ENCODE assay signal across 20 mouse cellular contexts in the genomic region with DNA sequence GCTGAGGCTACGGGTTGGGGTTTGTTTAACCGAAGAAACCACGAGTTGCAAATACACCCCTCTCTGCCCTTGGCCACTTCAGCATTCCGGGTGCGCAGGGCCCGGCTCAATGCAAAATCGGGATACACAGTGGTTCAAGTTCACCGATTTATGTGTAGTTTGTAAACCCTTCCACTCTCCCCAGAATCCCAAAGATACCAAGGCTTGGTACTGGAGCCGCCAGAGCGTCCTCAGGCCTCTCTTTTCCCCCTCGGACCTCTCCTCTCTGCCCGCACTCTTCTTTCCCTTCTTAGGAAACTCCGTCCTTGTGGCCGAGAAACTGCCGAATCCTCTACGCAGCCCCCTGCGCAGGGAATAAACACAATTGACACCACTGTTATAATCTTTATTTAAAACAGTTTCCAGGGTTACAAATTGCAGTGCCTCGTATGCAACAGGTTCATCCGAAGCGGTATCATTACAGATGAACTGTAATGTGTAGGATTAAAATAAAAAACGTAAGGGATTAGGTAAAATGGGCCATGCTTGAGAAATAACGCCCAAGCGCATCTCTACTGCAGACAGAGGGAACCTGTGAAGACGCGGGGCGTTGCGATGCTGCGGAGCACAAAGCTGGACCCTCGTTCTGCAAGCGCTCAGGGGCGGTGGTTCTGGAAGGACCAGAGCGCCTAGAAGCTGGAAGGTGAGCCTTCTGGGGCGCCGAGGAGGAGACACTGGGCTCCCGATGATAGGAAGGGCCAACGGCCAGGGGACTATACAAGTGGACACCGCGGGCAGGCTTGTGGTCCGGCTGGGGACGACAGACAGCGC. TPM values are rescaled to one million over a fixed set of nuclear protein-coding genes. Genes with fewer than 3 reads are reported as not detected.
DNase-seq lines count a peak whose midpoint lies in the region; ATAC-seq and TF ChIP-seq lines count a peak whose summit lies in the region.
"Had no signal": no experiment of that assay in that cellular context is flagged by ENCODE, and none has a peak within 500 bp of the region (broad histone marks: within the 10 kb centered on the region; RNA-seq: fewer than 3 reads in every experiment).

No protein-coding gene starts in this region.

- peaks cover 95% of the 10 kb centered on the region for H3K27me3 ChIP-seq in intestine, embryonic 14.5 days (replicated peaks; ENCODE audit: control insufficient read depth, insufficient read depth, low read length)
- peaks cover 76% of the 10 kb centered on the region for H3K27me3 ChIP-seq in intestine, postnatal 0 days (replicated peaks; ENCODE audit: control insufficient read depth, insufficient read depth, low read length)
- H3K27me3 ChIP-seq in forebrain, embryonic 11.5 days (ENCODE audit: control insufficient read depth, insufficient read depth, low read length), result peaks cover 67% of the 10 kb centered on the region
- peaks cover 80% of the 10 kb centered on the region for H3K27me3 ChIP-seq in midbrain, embryonic 11.5 days (ENCODE audit: control insufficient read depth, insufficient read depth, low read length)
- H3K27me3 ChIP-seq in lung, postnatal 0 days (replicated peaks; ENCODE audit: insufficient read depth, low read length), result peaks cover 78% of the 10 kb centered on the region
- H3K27me3 ChIP-seq in intestine, embryonic 15.5 days (replicated peaks), result peaks cover 81% of the 10 kb centered on the region

- H3K4me1 ChIP-seq in intestine, embryonic 14.5 days (replicated peaks; ENCODE audit: control insufficient read depth, insufficient read depth, low read length), result no peaks in the 10 kb centered on the region
- H3K4me1 ChIP-seq in intestine, postnatal 0 days (replicated peaks; ENCODE audit: control insufficient read depth, insufficient read depth, low read length), result no peaks in the 10 kb centered on the region
- H3K4me1 ChIP-seq in forebrain, embryonic 11.5 days (replicated peaks; ENCODE audit: control insufficient read depth, insufficient read depth, low read length), result peaks cover 16% of the 10 kb centered on the region
- peaks cover 7% of the 10 kb centered on the region for H3K4me1 ChIP-seq in midbrain, embryonic 11.5 days (ENCODE audit: control insufficient read depth, insufficient read depth, low read length)
- H3K4me1 ChIP-seq in lung, postnatal 0 days (ENCODE audit: insufficient read depth, low read depth, low read length), result no peaks in the 10 kb centered on the region
- no peaks in the 10 kb centered on the region for H3K4me1 ChIP-seq in intestine, embryonic 15.5 days (replicated peaks)
- H3K4me1 ChIP-seq: megakaryocyte, embryonic 14.5 days had no signal

- DNase-seq in intestine, embryonic 14.5 days (ENCODE audit: low spot score), result peak; percentile 64
- peak; percentile 75 for DNase-seq in forebrain, embryonic 11.5 days (ENCODE audit: low spot score)
- DNase-seq in midbrain, embryonic 11.5 days (ENCODE audit: low spot score, missing footprints), result peak; percentile 96
- no peak for DNase-seq in adrenal gland, postnatal 14 days
- no peak for DNase-seq in kidney, adult 18-20 months
- no peak for DNase-seq in lung, postnatal 0 days (ENCODE audit: low spot score)
- DNase-seq: adrenal gland, postnatal 10 days; cerebellum, adult 9-10 months; right cerebral cortex, adult 18-20 months had no signal

- no peak for TF ChIP-seq EP300 in lung, postnatal 0 days (IDR thresholded peaks at IDR 0.05)

- H3K4me2 ChIP-seq in intestine, embryonic 14.5 days (ENCODE audit: low read length), result no peak overlapping the region
- no peak overlapping the region for H3K4me2 ChIP-seq in intestine, postnatal 0 days (replicated peaks; ENCODE audit: low read depth)
- peak overlapping the region; percentile 40 for H3K4me2 ChIP-seq in forebrain, embryonic 11.5 days (ENCODE audit: low read depth, low read length, severe bottlenecking)
- H3K4me2 ChIP-seq in midbrain, embryonic 11.5 days, result no peak overlapping the region
- H3K4me2 ChIP-seq in lung, postnatal 0 days (replicated peaks; ENCODE audit: low read depth, low read length), result no peak overlapping the region
- no peak overlapping the region for H3K4me2 ChIP-seq in intestine, embryonic 15.5 days (replicated peaks)
- H3K4me2 ChIP-seq: embryonic facial prominence, embryonic 15.5 days; hindbrain, embryonic 12.5 days; liver, embryonic 11.5 days had no signal

- WGBS in intestine, embryonic 14.5 days, result 1% methylated on average over 41 of the region's 41 CpGs
- WGBS in intestine, postnatal 0 days, result 2% methylated on average over 39 of the region's 41 CpGs
- 3% methylated on average over 41 of the region's 41 CpGs for WGBS in forebrain, embryonic 11.5 days
- 1% methylated on average over 41 of the region's 41 CpGs for WGBS in midbrain, embryonic 11.5 days
- WGBS in lung, postnatal 0 days, result 2% methylated on average over 40 of the region's 41 CpGs
- 1% methylated on average over 41 of the region's 41 CpGs for WGBS in intestine, embryonic 15.5 days

- no peaks in the 10 kb centered on the region for H3K9me3 ChIP-seq in intestine, embryonic 14.5 days (ENCODE audit: control insufficient read depth, low read length)
- H3K9me3 ChIP-seq in intestine, postnatal 0 days (ENCODE audit: control insufficient read depth), result no peaks in the 10 kb centered on the region
- H3K9me3 ChIP-seq in forebrain, embryonic 11.5 days (ENCODE audit: control insufficient read depth, low read length), result no peaks in the 10 kb centered on the region
- no peaks in the 10 kb centered on the region for H3K9me3 ChIP-seq in midbrain, embryonic 11.5 days (ENCODE audit: control insufficient read depth, low read length)
- H3K9me3 ChIP-seq in lung, postnatal 0 days (ENCODE audit: low read length), result no peaks in the 10 kb centered on the region
- H3K9me3 ChIP-seq in intestine, embryonic 15.5 days, result no peaks in the 10 kb centered on the region
- H3K9me3 ChIP-seq: embryonic facial prominence, embryonic 15.5 days; hindbrain, embryonic 12.5 days; kidney, embryonic 15.5 days; megakaryocyte, embryonic 14.5 days; neural tube, embryonic 12.5 days had no signal

- no peak for TF ChIP-seq CTCF in intestine, postnatal 0 days (IDR thresholded peaks at IDR 0.05; ENCODE audit: low read depth)
- no peak for TF ChIP-seq CTCF in lung, postnatal 0 days (IDR thresholded peaks at IDR 0.05)

- ATAC-seq in intestine, embryonic 14.5 days (replicated peaks; ENCODE audit: low FRiP score, low TSS enrichment, low read depth), result no peak
- ATAC-seq in intestine, postnatal 0 days, result no peak
- ATAC-seq in forebrain, embryonic 11.5 days (replicated peaks; ENCODE audit: low FRiP score), result no peak
- ATAC-seq in midbrain, embryonic 11.5 days (ENCODE audit: low FRiP score), result peak; percentile 31; the same call in 1 of the 2 replicates
- no peak for ATAC-seq in lung, postnatal 0 days
- ATAC-seq in intestine, embryonic 15.5 days, result no peak

- no peak overlapping the region for H3K4me3 ChIP-seq in intestine, embryonic 14.5 days (ENCODE audit: low read depth, low read length)
- H3K4me3 ChIP-seq in intestine, postnatal 0 days (ENCODE audit: low read depth, low read length), result no peak overlapping the region
- peak overlapping the region; percentile 7; the same call in 1 of the 2 replicates for H3K4me3 ChIP-seq in forebrain, embryonic 11.5 days (ENCODE audit: low read depth, low read length)
- no peak overlapping the region for H3K4me3 ChIP-seq in midbrain, embryonic 11.5 days (ENCODE audit: low read depth, low read length)
- H3K4me3 ChIP-seq in lung, postnatal 0 days (ENCODE audit: low read depth, low read length), result no peak overlapping the region
- H3K4me3 ChIP-seq in intestine, embryonic 15.5 days (replicated peaks), result no peak overlapping the region
- H3K4me3 ChIP-seq: embryonic facial prominence, embryonic 15.5 days; hindbrain, embryonic 12.5 days; megakaryocyte, embryonic 14.5 days; neural tube, embryonic 12.5 days had no signal

- no peak overlapping the region for H3K9ac ChIP-seq in intestine, embryonic 14.5 days (ENCODE audit: low read length)
- H3K9ac ChIP-seq in intestine, postnatal 0 days (ENCODE audit: low read depth, low read length), result no peak overlapping the region
- H3K9ac ChIP-seq in forebrain, embryonic 11.5 days (ENCODE audit: low read length), result peak overlapping the region; percentile 48
- no peak overlapping the region for H3K9ac ChIP-seq in midbrain, embryonic 11.5 days (ENCODE audit: low read length)
- no peak overlapping the region for H3K9ac ChIP-seq in lung, postnatal 0 days (replicated peaks; ENCODE audit: low read depth)
- no peak overlapping the region for H3K9ac ChIP-seq in intestine, embryonic 15.5 days
- H3K9ac ChIP-seq: embryonic facial prominence, embryonic 15.5 days; hindbrain, embryonic 12.5 days; kidney, embryonic 15.5 days; neural tube, embryonic 12.5 days had no signal

- no peak overlapping the region for H3K27ac ChIP-seq in intestine, embryonic 14.5 days (ENCODE audit: low read depth)
- H3K27ac ChIP-seq in intestine, postnatal 0 days (ENCODE audit: low read depth, low read length), result no peak overlapping the region
- H3K27ac ChIP-seq in forebrain, embryonic 11.5 days (ENCODE audit: low read depth, low read length), result no peak overlapping the region
- no peak overlapping the region for H3K27ac ChIP-seq in midbrain, embryonic 11.5 days (ENCODE audit: low read depth, low read length)
- no peak overlapping the region for H3K27ac ChIP-seq in lung, postnatal 0 days (ENCODE audit: low read length)
- no peak overlapping the region for H3K27ac ChIP-seq in intestine, embryonic 15.5 days
- H3K27ac ChIP-seq: embryonic facial prominence, embryonic 15.5 days; hindbrain, embryonic 12.5 days; kidney, embryonic 15.5 days; neural tube, embryonic 12.5 days had no signal

- H3K36me3 ChIP-seq in intestine, embryonic 14.5 days (ENCODE audit: control insufficient read depth, insufficient read depth, low read length), result no peaks in the 10 kb centered on the region
- H3K36me3 ChIP-seq in intestine, postnatal 0 days (ENCODE audit: control insufficient read depth, insufficient read depth), result no peaks in the 10 kb centered on the region
- H3K36me3 ChIP-seq in forebrain, embryonic 11.5 days (ENCODE audit: control insufficient read depth, insufficient read depth, low read length), result no peaks in the 10 kb centered on the region
- no peaks in the 10 kb centered on the region for H3K36me3 ChIP-seq in midbrain, embryonic 11.5 days (ENCODE audit: control insufficient read depth, insufficient read depth, low read length)
- no peaks in the 10 kb centered on the region for H3K36me3 ChIP-seq in lung, postnatal 0 days (ENCODE audit: insufficient read depth, low read length)
- no peaks in the 10 kb centered on the region for H3K36me3 ChIP-seq in intestine, embryonic 15.5 days
- H3K36me3 ChIP-seq: embryonic facial prominence, embryonic 15.5 days; hindbrain, embryonic 12.5 days; kidney, embryonic 15.5 days; neural tube, embryonic 12.5 days had no signal

RNA-seq across cellular contexts. Expression of a gene that starts 5.6 kb away (rescaled TPM):
- not detected in 2 replicates for polyA plus RNA-seq in intestine, embryonic 14.5 days (2014; fragmentation: Nextera tagmentation; extraction: Ambion mirVana)
- not detected in 2 replicates for polyA plus RNA-seq in intestine, postnatal 0 days (2015; fragmentation: Nextera tagmentation; extraction: Ambion mirVana)
- 17.1 and 17.5 TPM in 2 replicates for polyA plus RNA-seq in forebrain, embryonic 11.5 days (2014; fragmentation: Nextera tagmentation; extraction: Ambion mirVana)
- polyA plus RNA-seq in midbrain, embryonic 11.5 days (2014; fragmentation: Nextera tagmentation; extraction: Ambion mirVana), result 6.7 and 10.7 TPM in 2 replicates
- total RNA-seq in adrenal gland, postnatal 14 days (2021), result not detected in 2 replicates
- polyA plus RNA-seq in lung, postnatal 0 days (2015; fragmentation: Nextera tagmentation; extraction: Ambion mirVana), result not detected in 2 replicates
- not detected in 2 replicates for polyA plus RNA-seq in intestine, embryonic 15.5 days (2015; fragmentation: Nextera tagmentation; extraction: Ambion mirVana)
- total RNA-seq: adrenal gland, postnatal 10 days had no signal
- polyA plus RNA-seq: gonadal fat pad, adult 2 months; heart, embryonic 14.5 days; kidney, embryonic 15.5 days; liver, embryonic 11.5 days; lung, embryonic 16.5 days; neural tube, embryonic 12.5 days had no signal

Comparison
In these comparisons a context has a peak if more than half of its experiments do, and no peak if none do; other contexts are left out.
1. DNase-seq: peak in intestine, embryonic 14.5 days (single experiment), forebrain, embryonic 11.5 days (single experiment) and midbrain, embryonic 11.5 days (single experiment); none in adrenal gland, postnatal 14 days (single experiment), kidney, adult 18-20 months (single experiment) and lung, postnatal 0 days (single experiment).